Mouse (Mus musculus): ENCODE data around the gene Rundc3a.
"Not testable (repeated sequence)": the region's sequence is repeated elsewhere in the genome, so short reads cannot be mapped to it uniquely, and the experiment has no call there.

Rundc3a gene

DNA sequence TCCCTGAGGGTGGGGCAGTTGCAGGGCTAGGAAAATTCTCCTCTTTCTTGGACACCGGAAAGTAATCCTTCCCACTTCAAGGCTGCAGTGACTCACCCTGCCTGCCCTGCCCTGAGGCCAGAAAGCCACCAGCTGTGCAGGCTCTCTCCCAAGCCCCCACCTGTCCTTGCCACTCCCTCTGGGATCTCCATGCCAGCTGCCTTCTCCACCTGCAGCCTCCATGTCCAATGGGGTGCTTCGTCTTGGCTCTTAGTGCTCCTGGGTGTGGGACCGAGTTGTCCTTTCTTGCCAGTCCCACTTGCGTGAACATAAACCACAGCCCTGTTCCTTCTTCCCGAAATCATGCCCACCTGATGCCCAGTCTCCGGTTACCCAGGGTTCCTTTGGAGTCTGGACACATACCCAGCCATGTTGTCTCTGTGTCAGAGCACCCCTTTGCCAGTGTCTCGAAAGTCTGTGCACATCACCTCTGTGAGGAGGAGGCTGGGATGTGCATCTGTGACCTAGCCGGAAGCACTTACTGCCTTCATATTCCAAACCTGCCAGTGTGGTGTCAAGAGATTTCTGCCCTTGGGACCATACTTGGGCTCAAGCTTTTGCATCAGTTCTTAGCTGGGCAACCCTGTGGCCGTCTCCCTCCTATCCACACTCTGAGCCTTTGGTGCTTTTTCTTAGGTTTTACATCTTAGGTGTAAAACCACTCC lies 1.4 kb downstream of the Rundc3a start:
- DNase-seq = no peak

GRCm38 (mm10) chr11:102395250-102395649 lies 2.0 kb downstream of the Rundc3a start:
- no peak for DNase-seq

DNA sequence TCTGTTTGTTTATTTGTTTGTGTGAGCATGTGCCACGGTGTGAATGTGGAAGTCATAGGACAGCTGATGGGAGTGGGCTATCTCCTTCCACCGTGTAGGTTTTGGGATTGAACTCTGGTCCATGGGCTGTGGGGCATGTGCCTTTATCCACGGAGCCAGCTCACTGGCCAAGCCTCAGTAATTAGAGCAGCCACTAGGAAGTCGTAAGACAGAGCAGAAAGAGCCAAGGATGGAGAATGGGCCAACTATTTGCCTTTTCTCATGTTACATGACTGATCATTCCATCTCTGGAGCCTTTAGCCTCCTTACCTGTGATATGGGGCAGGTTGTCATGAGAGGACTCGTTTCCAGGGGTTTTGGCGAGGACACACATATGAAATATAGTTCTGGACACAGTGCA lies 3.1 kb downstream of the Rundc3a start:
- no peak for DNase-seq

DNA sequence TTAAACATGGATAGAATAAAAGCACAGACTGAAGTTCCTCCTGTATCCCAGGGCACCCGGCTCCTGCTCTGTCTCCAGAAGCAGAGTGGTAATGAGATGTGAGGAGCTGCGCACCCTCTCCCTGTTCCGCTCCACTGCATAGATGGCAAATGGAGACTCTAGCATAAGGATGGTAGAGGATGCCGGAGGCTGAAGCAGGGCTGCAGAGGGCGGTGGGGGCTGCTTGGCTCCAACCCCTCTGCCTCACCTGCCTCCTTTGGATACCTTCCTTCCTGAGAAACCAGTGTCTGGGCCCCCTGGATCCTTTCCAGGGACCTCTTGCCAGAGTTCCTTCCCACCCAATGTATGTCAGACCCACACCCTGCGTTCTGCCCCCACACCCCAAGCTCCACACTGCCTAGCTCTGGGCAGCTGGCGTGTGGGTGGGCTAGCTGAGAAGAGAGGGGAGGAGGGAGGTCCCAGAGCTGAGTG lies 3.5 kb downstream of the Rundc3a start:
- no peak for DNase-seq

DNA sequence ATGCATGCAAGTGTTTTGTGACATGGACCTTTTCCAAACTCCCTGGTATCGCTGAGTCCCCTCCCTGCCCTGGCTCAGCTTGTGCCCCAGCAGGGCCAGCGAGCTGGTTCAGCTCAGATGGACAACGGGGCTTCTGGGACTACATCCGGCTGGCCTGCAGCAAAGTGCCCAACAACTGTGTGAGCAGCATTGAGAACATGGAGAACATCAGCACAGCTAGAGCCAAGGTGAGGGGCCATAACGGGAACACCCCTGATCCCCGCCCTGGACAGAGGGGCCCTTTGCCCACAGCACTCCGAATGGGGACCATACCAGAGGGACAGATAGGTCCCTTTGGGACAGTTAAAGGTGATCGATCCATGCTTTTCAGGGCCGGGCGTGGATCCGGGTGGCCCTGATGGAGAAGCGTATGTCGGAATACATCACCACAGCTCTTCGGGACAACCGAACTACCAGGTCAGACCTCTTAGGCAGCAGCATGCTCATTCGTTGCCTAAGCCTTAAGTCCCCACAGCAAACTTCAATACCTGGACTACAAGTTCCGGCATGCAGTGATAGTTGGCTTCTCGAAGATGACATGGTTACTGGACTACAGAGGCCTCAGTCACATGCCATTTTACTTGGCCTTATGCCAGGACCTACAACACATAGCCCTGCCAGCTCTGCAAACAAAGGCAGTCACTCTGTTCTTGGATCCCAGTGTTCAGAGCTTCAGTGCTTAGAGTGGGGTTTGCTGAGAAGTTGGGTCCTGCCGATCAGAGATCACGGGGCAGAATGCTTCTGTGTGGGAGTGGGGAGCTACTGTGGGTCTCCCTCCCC lies 5.0 kb downstream of the Rundc3a start:
- no peak for DNase-seq

DNA sequence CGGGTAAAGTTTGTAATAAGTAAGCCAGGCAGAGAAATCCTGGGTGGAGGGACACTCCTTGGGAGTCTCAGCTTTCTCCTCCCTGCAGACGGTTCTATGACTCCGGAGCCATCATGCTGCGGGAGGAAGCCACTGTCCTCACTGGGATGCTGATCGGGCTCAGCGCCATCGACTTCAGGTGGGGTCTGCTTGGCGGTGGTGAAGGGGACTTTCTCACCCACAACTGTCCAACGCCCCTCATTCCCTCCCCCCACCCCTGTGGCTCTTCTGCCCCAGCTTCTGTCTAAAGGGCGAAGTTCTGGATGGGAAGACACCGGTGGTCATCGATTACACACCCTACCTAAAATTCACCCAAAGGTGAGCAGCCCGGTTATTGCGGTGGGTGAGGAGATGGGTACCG lies 5.9 kb downstream of the Rundc3a start:
- DNase-seq = no peak

GRCm38 (mm10) chr11:102399610-102400072 lies 6.4 kb downstream of the Rundc3a start:
- DNase-seq = no peak

GRCm38 (mm10) chr11:102400513-102401084 lies 7.4 kb downstream of the Rundc3a start:
- no peak for DNase-seq

GRCm38 (mm10) chr11:102401898-102402500 lies 8.8 kb downstream of the Rundc3a start:
- DNase-seq = no peak

DNA sequence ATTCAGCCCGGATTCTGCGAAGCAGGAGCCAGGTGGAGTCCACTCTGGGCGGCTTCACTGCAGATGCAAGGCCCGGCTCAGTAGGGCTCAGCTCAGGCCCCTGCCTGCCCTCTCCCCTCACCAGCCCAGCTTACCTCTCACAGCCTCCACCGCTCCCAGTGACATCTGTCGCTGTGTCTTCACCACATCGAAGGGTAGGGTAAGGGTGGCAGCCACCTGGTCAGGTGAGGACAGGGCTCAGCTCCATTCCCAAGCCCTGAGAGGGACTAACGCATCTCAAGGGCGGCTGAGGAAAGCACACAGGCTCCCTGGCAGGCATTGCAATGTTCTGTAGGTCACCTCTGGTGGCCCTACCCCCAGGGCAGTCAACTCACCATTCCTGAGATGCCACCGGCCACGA lies 10.5 kb downstream of the Rundc3a start:
- DNase-seq = no peak

GRCm38 (mm10) chr11:102404161-102405010 lies 11.2 kb downstream of the Rundc3a start:
- DNase-seq = no peak

DNA sequence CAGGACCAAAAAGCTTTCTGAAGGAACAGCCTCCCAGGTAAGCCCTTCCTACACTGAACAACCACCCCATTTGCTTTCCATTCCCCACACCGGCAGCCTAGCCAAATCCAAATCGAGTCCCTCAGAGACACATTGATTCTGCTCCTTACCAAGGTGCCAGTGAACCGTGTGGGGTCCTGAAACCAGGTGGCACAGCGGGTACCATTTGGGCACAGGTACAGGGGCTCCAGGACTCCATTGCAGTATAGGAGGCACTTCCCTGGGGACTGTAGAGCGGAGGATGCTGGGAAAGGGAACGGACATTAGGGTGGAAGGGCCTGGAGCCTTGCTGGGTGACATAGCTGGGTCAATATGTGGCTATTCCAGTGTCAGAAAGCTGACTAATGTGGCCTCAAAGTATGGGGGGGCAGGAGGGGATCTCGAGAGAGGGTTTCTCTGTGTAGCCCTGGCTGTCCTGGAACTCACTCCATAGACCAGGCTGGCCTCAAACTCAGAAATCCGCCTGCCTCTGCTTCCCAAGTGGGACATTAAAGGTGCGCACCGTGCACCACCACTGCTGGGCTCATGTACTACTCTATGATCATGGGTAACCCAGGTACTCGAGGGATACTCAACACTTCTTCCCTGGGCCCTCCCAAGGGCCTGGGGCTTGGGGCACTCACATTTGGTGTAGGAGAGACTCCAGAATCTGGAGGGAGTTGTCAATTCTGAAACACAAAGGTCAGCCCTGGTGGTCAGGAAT lies 12.5 kb downstream of the Rundc3a start:
- DNase-seq = no peak

GRCm38 (mm10) chr11:102406401-102406800 lies 13.2 kb downstream of the Rundc3a start:
- DNase-seq = no peak

- peak; percentile 87 to 96 for DNase-seq
Measured at GRCm38 (mm10) chr11:102406900-102407833, 14.0 kb downstream of the Rundc3a start.

GRCm38 (mm10) chr11:102407834-102408215 lies 14.6 kb downstream of the Rundc3a start, which contains the start of gene Slc25a39:
Gene Slc25a39, minus strand, starts transcription at chr11:102407946.
- DNase-seq = no peak

DNA sequence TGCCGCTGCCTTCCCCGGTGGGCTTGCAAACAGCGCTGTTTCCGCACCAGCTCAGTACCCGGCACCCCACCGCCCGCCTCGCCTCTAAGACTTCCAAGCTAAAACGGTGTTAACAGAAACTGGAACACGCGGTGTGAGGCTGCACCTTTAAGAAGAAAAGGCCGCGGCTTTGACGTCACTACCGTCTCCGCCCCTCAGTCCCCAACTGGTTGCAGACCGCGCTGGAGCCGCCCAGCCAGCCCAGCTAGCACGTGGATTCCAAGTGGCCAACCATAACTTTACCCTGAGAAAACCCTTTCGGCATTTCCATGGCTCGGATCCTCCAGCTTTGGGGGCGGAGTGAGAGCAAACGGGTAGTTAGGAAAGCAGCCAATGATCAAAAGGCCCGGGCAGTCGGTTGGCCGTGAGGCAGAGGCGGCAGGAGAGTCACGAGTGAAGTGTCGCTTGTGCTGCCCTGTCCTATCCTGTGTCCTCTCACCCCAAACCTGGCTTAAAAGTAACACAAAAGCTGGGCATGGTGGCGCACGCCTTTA lies 15.2 kb downstream of the Rundc3a start:
- DNase-seq = peak; percentile 89 to 91

DNA sequence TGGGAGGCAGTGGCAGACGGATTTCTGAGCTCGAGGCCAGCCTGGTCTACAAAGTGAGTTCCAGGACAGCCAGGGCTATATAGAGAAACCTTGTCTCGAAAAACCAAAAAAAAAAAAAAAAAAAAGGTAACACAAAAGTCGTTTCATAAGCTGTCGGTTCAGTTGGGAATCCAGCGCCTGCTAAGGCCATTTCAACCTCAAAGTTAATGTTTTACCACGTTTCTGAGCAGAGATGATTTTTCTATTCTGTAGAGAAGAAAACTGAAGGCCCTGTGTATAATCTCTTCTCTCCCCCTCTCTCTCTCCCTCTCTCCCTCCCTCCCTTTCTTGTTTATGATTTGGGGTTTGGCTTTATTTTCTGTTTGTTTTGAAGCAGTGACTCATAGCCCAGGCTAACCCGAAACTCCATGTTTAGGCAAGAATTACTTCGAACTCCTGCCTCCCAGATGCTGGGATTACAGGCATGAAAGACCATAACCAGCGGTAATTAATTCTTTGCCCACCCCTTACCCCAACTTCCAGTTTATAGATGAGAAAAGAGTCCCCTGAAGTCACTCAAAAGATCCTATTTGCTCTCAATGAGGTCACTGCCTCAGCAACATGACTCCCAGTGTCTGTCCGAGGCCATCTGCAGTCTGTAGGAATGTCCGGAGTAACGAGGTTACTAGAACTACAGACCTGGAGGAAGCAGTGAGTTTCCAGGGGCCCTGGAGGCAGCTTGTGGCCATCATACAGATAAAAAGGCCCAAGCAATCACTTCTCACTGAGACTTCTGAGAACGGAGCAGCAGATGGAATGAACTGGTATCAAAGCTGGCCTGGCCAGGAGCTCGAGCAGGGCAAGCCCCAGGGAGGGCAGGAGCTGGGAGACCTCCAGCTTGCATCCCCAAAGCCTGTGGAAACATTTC lies 15.9 kb downstream of the Rundc3a start:
- DNase-seq = no peak

- DNase-seq = no peak
Measured at GRCm38 (mm10) chr11:102409795-102410330, 16.7 kb downstream of the Rundc3a start.

GRCm38 (mm10) chr11:102410345-102410744 lies 17.1 kb downstream of the Rundc3a start:
- not testable (repeated sequence) for DNase-seq

Data from spleen, adult 18-20 months (tissue).